Mouse (Mus musculus) liver, embryonic 15.5 days (tissue): ENCODE data around the gene Dohh. TPM values are rescaled to one million over a fixed set of nuclear protein-coding genes. Genes with fewer than 3 reads are reported as not detected.

ENCODE experiments used
- ATAC-seq: fragments of 200-750 bp; cut with Nextera tagmentation; 2 replicates; pipeline ENCODE4 v1.8.0; 2017; ENCODE audit warnings: moderate number of reproducible peaks, mild to moderate bottlenecking, moderate library complexity; ENCODE audit not compliant: insufficient read depth
- H3K27ac ChIP-seq: fragments of 300-500 bp; sonication (generic); replicated peaks from 2 replicates; pipeline ENCODE4 v1.5.1; 2015; ENCODE audit warnings: mild to moderate bottlenecking, inconsistent platforms
- H3K27me3 ChIP-seq: fragments of 300-500 bp; sonication (generic); 2 replicates; pipeline ENCODE4 v1.6.1; 2015; ENCODE audit warnings: mild to moderate bottlenecking, inconsistent platforms
- H3K36me3 ChIP-seq: fragments of 300-500 bp; sonication (generic); replicated peaks from 2 replicates; pipeline ENCODE4 v1.6.1; 2015; ENCODE audit warnings: moderate library complexity, mild to moderate bottlenecking, inconsistent platforms
- H3K4me1 ChIP-seq: fragments of 300-500 bp; sonication (generic); replicated peaks from 2 replicates; pipeline ENCODE4 v1.6.1; 2015; ENCODE audit warnings: inconsistent platforms
- H3K4me2 ChIP-seq: fragments of 300-500 bp; sonication (generic); 2 replicates; pipeline ENCODE4 v1.6.1; 2015; ENCODE audit warnings: moderate library complexity, mild to moderate bottlenecking, inconsistent platforms
- H3K4me3 ChIP-seq: fragments of 300-500 bp; sonication (generic); replicated peaks from 2 replicates; pipeline ENCODE4 v1.5.1; 2015; ENCODE audit warnings: mild to moderate bottlenecking, inconsistent platforms
- H3K9ac ChIP-seq: fragments of 300-500 bp; sonication (generic); 2 replicates; pipeline ENCODE4 v1.6.1; 2015; ENCODE audit warnings: moderate library complexity, mild to moderate bottlenecking, inconsistent platforms
- H3K9me3 ChIP-seq: fragments of 300-500 bp; sonication (generic); replicated peaks from 2 replicates; pipeline ENCODE4 v1.6.1; 2016; ENCODE audit warnings: inconsistent platforms
- WGBS: fragments of 180-500 bp; shearing (Covaris S2); methylation state at CpG from one replicate; pipeline ENCODE4 v1.1.7; 2015; ENCODE audit warnings: mixed read lengths; ENCODE audit not compliant: insufficient replicate concordance; 5-methylcytosine and 5-hydroxymethylcytosine counted together
- polyA plus RNA-seq: library from polyadenylated mRNA; unstranded; fragments of >200 nt; fragmentation: Nextera tagmentation; extraction: Ambion mirVana; gene quantifications from 2 replicates; pipeline ENCODE4 v1.2.1, GENCODE M21; 2015

Dohh gene
- polyA plus RNA-seq, 1 experiment from 2014 or later: 50.9 TPM

GRCm38 (mm10) chr10:81360721-81361120 is 23.5 kb upstream of the Dohh start:
- Histone ChIP-seq H3K9ac (peak overlapping the region; percentile 58), H3K27me3 (no peaks in the 10 kb centered on the region), H3K36me3 (peaks cover 55% of the 10 kb centered on the region), H3K9me3 (no peaks in the 10 kb centered on the region), H3K4me3 (no peak overlapping the region), H3K27ac (peak overlapping the region; percentile 96), H3K4me2 (peak overlapping the region; percentile 97), H3K4me1 (peaks cover 96% of the 10 kb centered on the region)
- WGBS: 67% methylated on average over 8 of the region's 8 CpGs
- ATAC-seq: no peak

DNA sequence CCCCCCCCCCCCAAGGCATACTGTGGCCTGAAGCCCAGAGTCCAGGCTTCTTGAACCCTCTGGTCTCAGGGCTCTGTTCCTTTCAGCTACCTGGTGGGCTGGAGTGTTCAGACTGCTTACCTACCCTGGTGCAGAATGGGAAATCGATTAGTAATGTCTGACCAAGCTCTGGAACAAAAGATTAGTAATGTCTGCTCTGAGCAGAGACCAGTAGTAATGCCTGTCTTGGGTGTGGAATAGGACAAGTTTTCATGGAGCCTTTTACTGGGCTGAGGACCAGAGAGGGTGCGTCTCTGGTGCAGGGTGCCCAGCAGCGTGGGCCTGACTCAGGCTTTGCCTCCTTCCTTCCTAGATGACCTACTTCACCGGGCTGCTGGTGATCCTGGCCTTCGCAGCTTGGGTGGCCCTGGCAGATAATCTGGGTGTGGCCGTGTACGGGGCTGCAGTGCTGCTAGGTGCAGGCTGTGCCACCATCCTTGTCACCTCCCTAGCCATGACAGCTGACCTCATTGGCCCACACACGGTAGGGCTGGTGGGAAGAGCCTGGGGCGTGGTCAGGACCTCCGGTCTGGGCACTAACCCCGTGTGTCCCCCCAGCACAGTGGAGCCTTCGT is 21.8 kb upstream of the Dohh start:
- Histone ChIP-seq H3K36me3 (peaks cover 70% of the 10 kb centered on the region), H3K9me3 (no peaks in the 10 kb centered on the region), H3K9ac (peak overlapping the region; percentile 58), H3K4me2 (peak overlapping the region; percentile 97), H3K27me3 (no peaks in the 10 kb centered on the region), H3K27ac (peak overlapping the region; percentile 96), H3K4me1 (peaks cover 99% of the 10 kb centered on the region), H3K4me3 (peak overlapping the region; percentile 4)
- 18% methylated on average over 12 of the region's 12 CpGs for WGBS
- peak; percentile 85 for ATAC-seq

DNA sequence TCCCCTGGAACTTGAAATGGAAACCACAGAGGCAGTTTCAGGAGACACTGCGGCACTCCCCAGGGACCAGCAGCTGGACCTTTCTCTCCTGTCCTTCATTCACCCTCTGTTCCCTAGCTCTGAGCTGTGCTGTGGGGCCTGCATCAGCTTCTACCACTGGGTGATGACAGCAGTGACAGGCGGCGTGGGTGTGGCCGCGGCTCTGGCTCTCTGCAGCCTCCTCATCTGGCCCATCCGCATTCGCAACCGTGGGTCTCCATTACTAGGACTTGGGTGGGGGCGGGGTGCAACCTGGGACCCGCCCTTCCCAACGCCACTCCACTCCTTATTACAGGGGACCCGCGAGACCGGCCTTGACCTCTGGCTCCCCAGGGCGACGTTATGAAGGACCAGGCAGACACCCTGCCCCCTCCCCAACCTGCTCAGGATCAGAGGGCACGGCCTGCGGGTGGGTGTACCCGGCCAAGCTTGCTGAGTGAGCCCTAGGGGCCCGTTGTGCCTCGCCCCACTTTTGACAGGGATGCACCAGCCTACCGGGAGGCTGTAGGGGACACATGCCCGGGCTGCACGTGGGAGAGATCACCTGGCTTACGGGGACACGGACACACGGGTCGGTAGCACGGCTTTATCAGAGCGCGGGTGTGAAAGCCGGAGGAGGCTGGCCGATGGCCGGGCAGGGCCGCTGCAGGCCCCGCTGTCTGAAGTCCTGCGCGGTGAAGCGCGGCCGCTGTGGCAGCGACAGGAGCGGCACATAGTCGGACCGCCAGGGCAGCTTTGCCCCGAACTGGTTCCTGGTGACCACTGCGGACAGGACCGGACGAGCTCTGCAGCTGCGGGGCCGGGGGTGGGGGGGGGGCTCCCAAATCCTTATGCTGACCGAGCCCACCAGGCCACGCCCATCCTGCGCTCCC is 20.5 kb upstream of the Dohh start:
- H3K27me3 ChIP-seq: no peaks in the 10 kb centered on the region
- peak overlapping the region; percentile 58 for H3K9ac ChIP-seq

GRCm38 (mm10) chr10:81364666-81365065 is 19.6 kb upstream of the Dohh start:
- peaks cover 89% of the 10 kb centered on the region for H3K36me3 ChIP-seq
- H3K4me2 ChIP-seq: peak overlapping the region; percentile 97
- no peak for ATAC-seq
- no peaks in the 10 kb centered on the region for H3K9me3 ChIP-seq
- no peaks in the 10 kb centered on the region for H3K27me3 ChIP-seq
- no peak overlapping the region for H3K4me3 ChIP-seq
- peaks cover 89% of the 10 kb centered on the region for H3K4me1 ChIP-seq
- WGBS: 61% methylated on average over 28 of the region's 28 CpGs
- H3K27ac ChIP-seq: peak overlapping the region; percentile 96
- H3K9ac ChIP-seq: no peak overlapping the region

More for the DNA sequence above, 20.5 kb upstream of the Dohh start:
- Histone ChIP-seq H3K9me3 (no peaks in the 10 kb centered on the region), H3K4me3 (peak overlapping the region; percentile 9), H3K36me3 (peaks cover 83% of the 10 kb centered on the region), H3K27ac (peak overlapping the region; percentile 96), H3K4me1 (peaks cover 99% of the 10 kb centered on the region), H3K4me2 (peak overlapping the region; percentile 97)
- 65% methylated on average over 54 of the region's 54 CpGs for WGBS
- no peak for ATAC-seq

DNA sequence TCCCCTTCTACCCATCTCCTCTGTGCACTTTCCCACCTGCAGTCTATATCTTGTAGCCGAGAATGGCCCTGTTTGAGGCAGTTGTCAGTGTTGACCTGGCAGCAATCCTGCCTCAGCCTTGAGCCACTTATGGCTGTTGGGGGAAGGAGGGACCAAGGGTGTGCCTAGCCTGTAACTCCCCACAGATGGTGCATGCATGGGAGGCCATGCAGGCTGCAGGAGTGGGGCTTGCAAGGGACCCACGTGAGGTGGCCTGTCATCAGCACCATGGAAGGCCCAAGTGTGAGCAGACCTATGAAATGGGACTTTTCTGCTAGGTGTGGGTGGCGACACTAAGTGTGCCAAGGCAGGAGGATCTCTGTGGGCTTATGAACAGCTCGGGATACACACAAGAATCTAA is 19.2 kb upstream of the Dohh start:
- peak overlapping the region; percentile 96 for H3K27ac ChIP-seq
- no peak overlapping the region for H3K9ac ChIP-seq
- no peaks in the 10 kb centered on the region for H3K9me3 ChIP-seq
- ATAC-seq: no peak
- no peak overlapping the region for H3K4me3 ChIP-seq
- H3K27me3 ChIP-seq: no peaks in the 10 kb centered on the region
- H3K4me1 ChIP-seq: peaks cover 85% of the 10 kb centered on the region
- 52% methylated on average over 4 of the region's 4 CpGs for WGBS
- peak overlapping the region; percentile 97; the same call in 1 of the 2 replicates for H3K4me2 ChIP-seq
- peaks cover 89% of the 10 kb centered on the region for H3K36me3 ChIP-seq

- Histone ChIP-seq H3K36me3 (peaks cover 89% of the 10 kb centered on the region), H3K4me3 (no peak within 1 kb of the TSS), H3K9ac (no peak within 1 kb of the TSS), H3K9me3 (no peaks in the 10 kb centered on the region), H3K4me2 (peak within 1 kb of the TSS; percentile 97), H3K27ac (peak within 1 kb of the TSS; percentile 96), H3K27me3 (no peaks in the 10 kb centered on the region), H3K4me1 (peaks cover 77% of the 10 kb centered on the region)
- no peak for ATAC-seq
- WGBS: 26% methylated on average over 12 of the region's 12 CpGs
Observed at GRCm38 (mm10) chr10:81365672-81366476, 18.4 kb upstream of the Dohh start, which contains the start of gene 4930404N11Rik. TSS of gene 4930404N11Rik (minus strand) at chr10:81365816.

DNA sequence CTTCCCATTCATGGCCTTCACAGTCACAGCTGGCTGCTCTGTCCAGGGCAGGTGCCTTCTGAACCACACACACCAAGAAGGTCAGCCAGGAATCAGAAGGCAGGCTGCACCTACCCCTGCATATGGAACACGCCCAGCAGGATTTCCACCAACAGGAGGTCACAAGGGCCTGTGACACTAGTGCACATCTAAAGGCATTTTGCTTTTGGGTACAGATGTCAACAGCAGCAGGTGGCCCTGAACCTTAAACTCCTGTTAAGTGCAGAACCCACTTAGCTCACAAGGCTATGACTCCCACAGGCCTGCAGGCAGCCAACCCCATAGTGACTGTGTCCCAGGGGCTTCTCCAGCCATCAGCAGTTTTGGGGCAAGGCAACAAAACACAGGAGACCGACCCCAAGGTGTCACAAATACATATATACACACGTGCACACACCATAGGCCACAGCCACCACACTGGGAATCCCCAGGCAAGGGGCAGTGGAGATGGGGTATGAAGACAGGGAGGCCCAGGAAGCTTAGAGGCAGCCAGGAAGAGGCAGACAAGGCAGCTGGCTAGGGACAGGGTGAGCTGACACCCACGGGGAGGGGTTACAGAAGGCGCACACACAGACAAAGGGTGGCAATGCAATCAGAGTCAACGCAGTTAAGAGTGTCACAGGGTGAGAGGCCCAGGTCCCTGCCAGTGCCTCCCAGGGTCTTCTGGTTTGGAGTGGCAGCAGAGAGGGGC is 17.6 kb upstream of the Dohh start:
- Histone ChIP-seq H3K4me3 (no peak overlapping the region), H3K27ac (peak overlapping the region; percentile 96), H3K36me3 (peaks cover 89% of the 10 kb centered on the region), H3K9me3 (no peaks in the 10 kb centered on the region), H3K4me2 (no peak overlapping the region), H3K27me3 (no peaks in the 10 kb centered on the region), H3K9ac (no peak overlapping the region), H3K4me1 (peaks cover 69% of the 10 kb centered on the region)
- ATAC-seq: no peak
- WGBS: 61% methylated on average over 6 of the region's 6 CpGs

- H3K9ac ChIP-seq: no peak overlapping the region
- no peaks in the 10 kb centered on the region for H3K27me3 ChIP-seq
- H3K9me3 ChIP-seq: no peaks in the 10 kb centered on the region
- no peak for ATAC-seq
- H3K4me1 ChIP-seq: peaks cover 69% of the 10 kb centered on the region
- H3K4me2 ChIP-seq: no peak overlapping the region
- no peak overlapping the region for H3K4me3 ChIP-seq
- 88% methylated on average over 6 of the region's 6 CpGs for WGBS
- peaks cover 89% of the 10 kb centered on the region for H3K36me3 ChIP-seq
- H3K27ac ChIP-seq: peak overlapping the region; percentile 96
Observed at GRCm38 (mm10) chr10:81367207-81367495, 17.1 kb upstream of the Dohh start.

DNA sequence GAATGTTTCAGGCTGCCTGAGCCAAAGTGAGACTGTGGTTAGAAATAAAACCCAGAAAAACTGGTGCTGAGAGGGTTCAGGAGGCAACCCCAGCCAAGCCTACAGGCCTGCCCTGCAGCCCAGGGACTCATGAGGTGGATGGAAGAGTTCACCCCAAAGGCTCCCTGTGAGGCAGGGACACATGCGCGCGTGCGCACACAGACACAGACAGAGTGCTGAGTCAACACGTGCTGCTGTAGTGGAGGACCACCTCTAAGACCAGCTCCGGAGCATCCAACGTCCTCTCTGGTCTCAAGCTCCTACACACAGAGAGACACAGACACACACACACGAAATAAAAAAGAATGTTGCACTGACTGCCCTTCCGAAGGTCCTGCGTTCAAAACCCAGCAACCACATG is 8.9 kb upstream of the Dohh start:
- Histone ChIP-seq H3K9ac (peak overlapping the region; percentile 96; the same call in 1 of the 2 replicates), H3K36me3 (peaks cover 61% of the 10 kb centered on the region), H3K27me3 (no peaks in the 10 kb centered on the region), H3K27ac (peak overlapping the region; percentile 88), H3K4me2 (peak overlapping the region; percentile 74), H3K4me1 (peaks cover 62% of the 10 kb centered on the region), H3K4me3 (peak overlapping the region; percentile 76), H3K9me3 (no peaks in the 10 kb centered on the region)
- WGBS: 89% methylated on average over 10 of the region's 10 CpGs
- no peak for ATAC-seq

GRCm38 (mm10) chr10:81376561-81377361 is 7.5 kb upstream of the Dohh start:
- WGBS: 28% methylated on average over 6 of the region's 6 CpGs
- H3K4me3 ChIP-seq: peak overlapping the region; percentile 76
- peak overlapping the region; percentile 88 for H3K27ac ChIP-seq
- H3K4me2 ChIP-seq: peak overlapping the region; percentile 74
- no peaks in the 10 kb centered on the region for H3K27me3 ChIP-seq
- peak overlapping the region; percentile 96 for H3K9ac ChIP-seq
- peaks cover 47% of the 10 kb centered on the region for H3K36me3 ChIP-seq
- peak; percentile 13; the same call in 1 of the 2 replicates for ATAC-seq
- H3K9me3 ChIP-seq: no peaks in the 10 kb centered on the region
- H3K4me1 ChIP-seq: peaks cover 76% of the 10 kb centered on the region
